Mouse (Mus musculus) brain, embryonic 14.5 days (tissue): ENCODE data around the gene Olfr56. TPM values are rescaled to one million over a fixed set of nuclear protein-coding genes. Genes with fewer than 3 reads are reported as not detected.

Experiments
- DNase-seq: peaks from one replicate; pipeline ENCODE4 v3.0.0-alpha.2; 2011; ENCODE audit warnings: low read depth
- CTCF ChIP-seq: fragments of 200-500 bp; IDR thresholded peaks from 2 replicates; pipeline ENCODE4 v1.5.1; 2012; ENCODE audit warnings: inconsistent platforms, mild to moderate bottlenecking, moderate library complexity, borderline replicate concordance; ENCODE audit not compliant: insufficient read depth, insufficient read length; ENCODE audit errors: extremely low read depth
- POLR2A ChIP-seq: fragments of 200-500 bp; IDR thresholded peaks from 2 replicates; pipeline ENCODE4 v1.6.1; 2012; ENCODE audit warnings: mild to moderate bottlenecking, inconsistent platforms, borderline replicate concordance; ENCODE audit not compliant: poor library complexity, insufficient read depth, insufficient read length, severe bottlenecking; ENCODE audit errors: extremely low read depth
- polyA plus RNA-seq: library from polyadenylated mRNA; depleted of rRNA; stranded (reverse); fragments of >200 nt; gene quantifications from 2 replicates; pipeline ENCODE4 v1.2.3, GENCODE M21; 2012

The Olfr56 gene
- polyA plus RNA-seq, 1 experiment = 0.03 TPM

- DNase-seq = no peak
- TF ChIP-seq CTCF (no peak), POLR2A (no peak)
Observed at GRCm38 (mm10) chr11:49084875-49085274, 106.2 kb downstream of the Olfr56 start.

GRCm38 (mm10) chr11:49086858-49087361 lies 108.2 kb downstream of the Olfr56 start:
- no peak for DNase-seq
- no peak for TF ChIP-seq CTCF
- no peak for TF ChIP-seq POLR2A

GRCm38 (mm10) chr11:49087830-49088616 lies 109.3 kb downstream of the Olfr56 start:
- DNase-seq = peak; percentile 5
- TF ChIP-seq CTCF (no peak), POLR2A (no peak)

GRCm38 (mm10) chr11:49088990-49089652 lies 110.4 kb downstream of the Olfr56 start:
- DNase-seq = no peak
- TF ChIP-seq CTCF (no peak), POLR2A (no peak)

GRCm38 (mm10) chr11:49089735-49090507 lies 111.2 kb downstream of the Olfr56 start:
- no peak for DNase-seq
- TF ChIP-seq POLR2A (no peak), CTCF (no peak)

- TF ChIP-seq CTCF (no peak), POLR2A (no peak)
- DNase-seq = no peak
Observed at GRCm38 (mm10) chr11:49090551-49090950, 111.9 kb downstream of the Olfr56 start.

GRCm38 (mm10) chr11:49091171-49091570 lies 112.5 kb downstream of the Olfr56 start:
- no peak for TF ChIP-seq CTCF
- TF ChIP-seq POLR2A = no peak
- no peak for DNase-seq

GRCm38 (mm10) chr11:49092053-49092586 lies 113.4 kb downstream of the Olfr56 start:
- DNase-seq = no peak
- TF ChIP-seq CTCF = no peak
- TF ChIP-seq POLR2A = no peak

GRCm38 (mm10) chr11:49092786-49093185 lies 114.1 kb downstream of the Olfr56 start:
- TF ChIP-seq POLR2A = no peak
- TF ChIP-seq CTCF = no peak
- DNase-seq = no peak

GRCm38 (mm10) chr11:49093861-49094660 lies 115.4 kb downstream of the Olfr56 start:
- no peak for TF ChIP-seq CTCF
- no peak for TF ChIP-seq POLR2A
- no peak for DNase-seq

GRCm38 (mm10) chr11:49095367-49095766 lies 116.7 kb downstream of the Olfr56 start:
- no peak for TF ChIP-seq POLR2A
- TF ChIP-seq CTCF = no peak
- DNase-seq = no peak

GRCm38 (mm10) chr11:49100409-49100808 lies 121.7 kb downstream of the Olfr56 start:
- no peak for TF ChIP-seq CTCF
- no peak for TF ChIP-seq POLR2A
- no peak for DNase-seq
